Mouse (Mus musculus): ENCODE measurements around the gene Hist1h4b. TPM values are rescaled to one million over a fixed set of nuclear protein-coding genes. Genes with fewer than 3 reads are reported as not detected.
"Not testable (repeated sequence)": the region's sequence is repeated elsewhere in the genome, so short reads cannot be mapped to it uniquely, and the experiment has no call there.

The Hist1h4b gene
- total and polyA plus RNA-seq, 2 experiments: 63.4 TPM; not detected in 1

- Histone ChIP-seq H3K27ac (replicated peaks; ENCODE audit: insufficient read depth, low read depth, low read length) (peak within 1 kb of the TSS; percentile 99), H3K4me3 (ENCODE audit: insufficient read depth, low read depth, low read length) (peak within 1 kb of the TSS; percentile 66), H3K79me2 (ENCODE audit: control insufficient read depth, insufficient read depth, low read length) (no peaks in the 10 kb centered on the region), H3K4me1 (ENCODE audit: control insufficient read depth, insufficient read depth, low read length) (peaks cover 14% of the 10 kb centered on the region; the same call in 1 of the 2 replicates), H3K27me3 (ENCODE audit: control insufficient read depth, insufficient read depth, low read length) (no peaks in the 10 kb centered on the region), H3K36me3 (ENCODE audit: control insufficient read depth, insufficient read depth, low read length) (no peaks in the 10 kb centered on the region), H3K9ac (ENCODE audit: low read depth, low read length) (peak within 1 kb of the TSS; percentile 73)
- TF ChIP-seq POLR2A (IDR thresholded peaks at IDR 0.05; ENCODE audit: extremely low read depth, insufficient read depth, low read length) (no peak), CTCF (IDR thresholded peaks at IDR 0.05; ENCODE audit: low read depth, low read length) (no peak)
- peak; percentile 85 for DNase-seq (ENCODE audit: extremely low read depth, low read depth, low spot score)
- WGBS: under 1% methylated on average over 28 of the region's 28 CpGs
Observed at GRCm38 (mm10) chr13:23745381-23746161, 11.2 kb upstream of the Hist1h4b start, which contains the start of gene Hist1h3c. Hist1h3c (minus strand) TSS chr13:23745602.

GRCm38 (mm10) chr13:23746201-23747080 lies 10.4 kb upstream of the Hist1h4b start, which contains the start of gene Hist1h2bb:
Hist1h2bb (plus strand) TSS chr13:23746734.
- H3K27me3 ChIP-seq (ENCODE audit: control insufficient read depth, insufficient read depth, low read length); H3K79me2 ChIP-seq (ENCODE audit: control insufficient read depth, insufficient read depth, low read length); H3K36me3 ChIP-seq (ENCODE audit: control insufficient read depth, insufficient read depth, low read length): not testable (repeated sequence)
- 1% methylated on average over 45 of the region's 58 CpGs for WGBS
- Histone ChIP-seq H3K4me1 (ENCODE audit: control insufficient read depth, insufficient read depth, low read length) (peaks cover 12% of the 10 kb centered on the region), H3K4me3 (ENCODE audit: insufficient read depth, low read depth, low read length) (peak within 1 kb of the TSS; percentile 66), H3K9ac (ENCODE audit: low read depth, low read length) (peak within 1 kb of the TSS; percentile 73), H3K27ac (replicated peaks; ENCODE audit: insufficient read depth, low read depth, low read length) (peak within 1 kb of the TSS; percentile 99)
- peak; percentile 99 for DNase-seq (ENCODE audit: extremely low read depth, low read depth, low spot score)

GRCm38 (mm10) chr13:23747081-23747891 lies 9.5 kb upstream of the Hist1h4b start:
- H3K27me3 ChIP-seq (ENCODE audit: control insufficient read depth, insufficient read depth, low read length): no peaks in the 10 kb centered on the region
- peak overlapping the region; percentile 4; the same call in 1 of the 2 replicates for H3K4me3 ChIP-seq (ENCODE audit: insufficient read depth, low read depth, low read length)
- DNase-seq (ENCODE audit: extremely low read depth, low read depth, low spot score): no peak
- WGBS: 11% methylated on average over 13 of the region's 13 CpGs
- H3K79me2 ChIP-seq (ENCODE audit: control insufficient read depth, insufficient read depth, low read length): no peaks in the 10 kb centered on the region
- TF ChIP-seq CTCF (IDR thresholded peaks at IDR 0.05; ENCODE audit: low read depth, low read length): no peak
- no peak for TF ChIP-seq POLR2A (IDR thresholded peaks at IDR 0.05; ENCODE audit: extremely low read depth, insufficient read depth, low read length)
- H3K9ac ChIP-seq (ENCODE audit: low read depth, low read length): peak overlapping the region; percentile 37; the same call in 1 of the 2 replicates
- H3K36me3 ChIP-seq (ENCODE audit: control insufficient read depth, insufficient read depth, low read length): no peaks in the 10 kb centered on the region
- H3K4me1 ChIP-seq (ENCODE audit: control insufficient read depth, insufficient read depth, low read length): peaks cover 12% of the 10 kb centered on the region
- peak overlapping the region; percentile 12; the same call in 1 of the 2 replicates for H3K27ac ChIP-seq (replicated peaks; ENCODE audit: insufficient read depth, low read depth, low read length)

GRCm38 (mm10) chr13:23747892-23748288 lies 8.9 kb upstream of the Hist1h4b start:
- no peaks in the 10 kb centered on the region for H3K27me3 ChIP-seq (ENCODE audit: control insufficient read depth, insufficient read depth, low read length)
- no peaks in the 10 kb centered on the region for H3K36me3 ChIP-seq (ENCODE audit: control insufficient read depth, insufficient read depth, low read length)
- H3K4me1 ChIP-seq (ENCODE audit: control insufficient read depth, insufficient read depth, low read length): peaks cover 12% of the 10 kb centered on the region
- no peak overlapping the region for H3K9ac ChIP-seq (ENCODE audit: low read depth, low read length)
- TF ChIP-seq CTCF (IDR thresholded peaks at IDR 0.05; ENCODE audit: low read depth, low read length): no peak
- no peak for TF ChIP-seq POLR2A (IDR thresholded peaks at IDR 0.05; ENCODE audit: extremely low read depth, insufficient read depth, low read length)
- H3K27ac ChIP-seq (replicated peaks; ENCODE audit: insufficient read depth, low read depth, low read length): no peak overlapping the region
- no peak overlapping the region for H3K4me3 ChIP-seq (ENCODE audit: insufficient read depth, low read depth, low read length)
- DNase-seq (ENCODE audit: extremely low read depth, low read depth, low spot score): no peak
- no peaks in the 10 kb centered on the region for H3K79me2 ChIP-seq (ENCODE audit: control insufficient read depth, insufficient read depth, low read length)
- 16% methylated on average over 4 of the region's 4 CpGs for whole genome bisulfite sequencing

- no peak for TF ChIP-seq CTCF (IDR thresholded peaks at IDR 0.05; ENCODE audit: low read depth, low read length)
- TF ChIP-seq POLR2A (IDR thresholded peaks at IDR 0.05; ENCODE audit: extremely low read depth, insufficient read depth, low read length): no peak
- Histone ChIP-seq H3K79me2 (ENCODE audit: control insufficient read depth, insufficient read depth, low read length) (no peaks in the 10 kb centered on the region), H3K36me3 (ENCODE audit: control insufficient read depth, insufficient read depth, low read length) (no peaks in the 10 kb centered on the region), H3K4me3 (ENCODE audit: insufficient read depth, low read depth, low read length) (no peak overlapping the region), H3K27me3 (ENCODE audit: control insufficient read depth, insufficient read depth, low read length) (no peaks in the 10 kb centered on the region), H3K27ac (replicated peaks; ENCODE audit: insufficient read depth, low read depth, low read length) (no peak overlapping the region), H3K9ac (ENCODE audit: low read depth, low read length) (no peak overlapping the region), H3K4me1 (ENCODE audit: control insufficient read depth, insufficient read depth, low read length) (peaks cover 11% of the 10 kb centered on the region)
- WGBS: 98% methylated on average over 5 of the region's 5 CpGs
- no peak for DNase-seq (ENCODE audit: extremely low read depth, low read depth, low spot score)
Observed at GRCm38 (mm10) chr13:23749563-23750121, 7.2 kb upstream of the Hist1h4b start.

GRCm38 (mm10) chr13:23750839-23751477 lies 5.9 kb upstream of the Hist1h4b start, which contains the start of gene Hist1h2ab:
Hist1h2ab (plus strand) TSS chr13:23751126.
- Histone ChIP-seq H3K9ac (ENCODE audit: low read depth, low read length) (peak within 1 kb of the TSS; percentile 77), H3K27ac (replicated peaks; ENCODE audit: insufficient read depth, low read depth, low read length) (peak within 1 kb of the TSS; percentile 96), H3K4me3 (ENCODE audit: insufficient read depth, low read depth, low read length) (peak within 1 kb of the TSS; percentile 67)
- H3K4me1 ChIP-seq (ENCODE audit: control insufficient read depth, insufficient read depth, low read length); H3K36me3 ChIP-seq (ENCODE audit: control insufficient read depth, insufficient read depth, low read length); H3K79me2 ChIP-seq (ENCODE audit: control insufficient read depth, insufficient read depth, low read length); H3K27me3 ChIP-seq (ENCODE audit: control insufficient read depth, insufficient read depth, low read length): not testable (repeated sequence)
- WGBS: under 1% methylated on average over 34 of the region's 47 CpGs
- DNase-seq (ENCODE audit: extremely low read depth, low read depth, low spot score): peak; percentile 88
